Mouse (Mus musculus) heart, embryonic 11.5 days (tissue): ENCODE measurements around the gene Nap1l4. TPM values are rescaled to one million over a fixed set of nuclear protein-coding genes. Genes with fewer than 3 reads are reported as not detected.

Experiments
- ATAC-seq: fragments of 200-750 bp; cut with Nextera tagmentation; replicated peaks from 2 replicates; pipeline ENCODE4 v1.8.0; 2017; ENCODE audit warnings: moderate library complexity; ENCODE audit not compliant: insufficient number of reproducible peaks, low FRiP score, low TSS enrichment
- H3K27ac ChIP-seq: fragments of 300-500 bp; sonication (generic); 2 replicates; pipeline ENCODE4 v1.5.1; 2014; ENCODE audit warnings: mild to moderate bottlenecking, low read depth, low read length
- H3K27me3 ChIP-seq: fragments of 300-500 bp; sonication (generic); 2 replicates; pipeline ENCODE4 v1.6.1; 2014; ENCODE audit warnings: mild to moderate bottlenecking, low read length, mixed read lengths; ENCODE audit not compliant: control insufficient read depth, insufficient read depth
- H3K36me3 ChIP-seq: fragments of 300-500 bp; sonication (generic); 2 replicates; pipeline ENCODE4 v1.6.1; 2014; ENCODE audit warnings: mild to moderate bottlenecking, low read length, moderate library complexity, mixed read lengths; ENCODE audit not compliant: control insufficient read depth, insufficient read depth
- H3K4me1 ChIP-seq: fragments of 300-500 bp; sonication (generic); 2 replicates; pipeline ENCODE4 v1.6.1; 2014; ENCODE audit warnings: low read length; ENCODE audit not compliant: control insufficient read depth, insufficient read depth
- H3K4me2 ChIP-seq: fragments of 300-500 bp; sonication (generic); 2 replicates; pipeline ENCODE4 v1.6.1; 2014; ENCODE audit warnings: mild to moderate bottlenecking, moderate library complexity
- H3K4me3 ChIP-seq: fragments of 300-500 bp; sonication (generic); 2 replicates; pipeline ENCODE4 v1.5.1; 2014; ENCODE audit warnings: low read depth, low read length
- H3K9ac ChIP-seq: fragments of 300-500 bp; sonication (generic); 2 replicates; pipeline ENCODE4 v1.6.1; 2014; ENCODE audit warnings: mild to moderate bottlenecking, low read depth, low read length, moderate library complexity
- H3K9me3 ChIP-seq: fragments of 300-500 bp; sonication (generic); replicated peaks from 2 replicates; pipeline ENCODE4 v1.6.1; 2016; ENCODE audit warnings: low read length; ENCODE audit not compliant: control insufficient read depth
- WGBS: fragments of 180-500 bp; shearing (Covaris S2); extraction: QIAGEN DNeasy Blood & Tissue Kit; methylation state at CpG from one replicate; pipeline ENCODE4 v1.1.7; 2014; ENCODE audit not compliant: insufficient replicate concordance; 5-methylcytosine and 5-hydroxymethylcytosine counted together
- microRNA-seq: library from miRNA; unstranded; fragments of <30 nt; microRNA quantifications from one replicate; pipeline ENCODE4, GENCODE M21; 2016; ENCODE audit warnings: borderline number of aligned reads
- polyA plus RNA-seq: library from polyadenylated mRNA; unstranded; fragments of >200 nt; fragmentation: Nextera tagmentation; extraction: Ambion mirVana; gene quantifications from 2 replicates; pipeline ENCODE4 v1.2.1, GENCODE M21; 2014

Gene Nap1l4
- polyA plus RNA-seq, 1 experiment from 2014 or later: 121 TPM

DNA sequence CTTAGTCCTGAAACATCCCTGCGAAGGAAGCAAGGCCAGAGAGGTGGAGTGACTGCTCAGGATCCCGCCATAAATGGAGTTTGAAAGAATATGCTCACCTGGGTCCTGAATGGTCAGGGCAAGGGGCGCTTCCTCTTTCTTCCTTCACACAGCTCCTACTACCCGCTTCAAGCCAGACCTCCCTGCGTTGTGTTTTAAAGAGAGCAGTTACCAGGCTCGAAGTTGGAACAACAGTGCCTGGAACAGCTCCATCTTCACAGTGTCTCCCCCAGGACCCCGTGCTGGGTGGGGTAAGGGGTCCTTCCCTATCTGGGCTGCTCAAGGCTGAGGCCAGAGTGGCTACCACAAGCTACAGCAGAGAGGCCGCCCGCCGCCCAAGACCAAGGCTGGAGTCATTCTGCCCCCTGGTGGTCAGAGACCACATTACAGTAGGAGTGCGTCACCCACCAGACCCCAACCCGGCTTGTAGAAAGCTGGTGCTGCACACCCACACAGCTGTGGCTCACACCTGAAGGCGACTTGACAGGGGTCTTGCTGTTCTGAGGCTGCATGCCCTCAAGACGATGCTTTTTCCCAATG is 82.7 kb downstream of the Nap1l4 start:
- Histone ChIP-seq H3K9ac (peak overlapping the region; percentile 28; the same call in 1 of the 2 replicates), H3K36me3 (no peaks in the 10 kb centered on the region), H3K4me2 (peak overlapping the region; percentile 19; the same call in 1 of the 2 replicates), H3K27me3 (peaks cover 9% of the 10 kb centered on the region; the same call in 1 of the 2 replicates), H3K4me1 (peaks cover 26% of the 10 kb centered on the region), H3K4me3 (no peak overlapping the region), H3K27ac (no peak overlapping the region), H3K9me3 (no peaks in the 10 kb centered on the region)
- ATAC-seq: no peak
- WGBS: 30% methylated on average over 14 of the region's 14 CpGs

DNA sequence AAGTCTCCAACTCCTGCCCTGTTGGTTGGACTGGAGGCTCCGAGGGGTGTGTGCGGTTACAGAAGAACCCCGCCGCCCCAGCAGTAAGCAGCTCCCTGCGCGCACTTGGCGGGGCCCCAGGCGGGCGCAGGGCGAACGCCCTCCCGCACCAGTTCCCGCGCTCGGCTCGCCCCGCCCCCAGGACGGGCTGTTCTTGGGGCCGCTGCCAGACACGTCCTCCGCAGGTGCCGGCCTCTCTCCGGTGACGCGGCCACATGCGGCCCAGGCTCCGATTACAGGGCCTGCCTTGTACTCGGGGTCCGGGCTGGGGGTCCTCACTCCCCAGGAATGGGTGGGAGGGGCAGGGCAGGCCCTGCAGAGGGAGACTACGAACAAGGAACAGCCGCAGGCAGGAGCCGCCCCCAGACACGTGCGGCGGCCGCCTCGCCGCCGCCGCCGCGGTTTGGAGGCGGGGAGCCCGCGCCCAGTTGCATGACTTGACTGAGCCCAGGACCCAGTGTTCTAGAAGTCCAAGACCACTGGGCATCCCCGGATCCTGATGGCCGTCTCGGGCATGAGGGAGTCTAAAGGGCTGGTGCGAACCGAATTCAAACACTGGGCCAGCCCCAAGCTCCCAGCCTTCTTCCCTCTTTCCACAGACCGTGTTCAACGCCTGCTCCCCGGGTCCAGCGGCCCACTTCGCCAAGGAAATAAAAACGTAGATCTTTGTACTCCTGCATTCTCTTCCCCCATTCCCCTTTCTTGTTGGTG is 83.9 kb downstream of the Nap1l4 start:
- H3K4me3 ChIP-seq: peak overlapping the region; percentile 42
- H3K27ac ChIP-seq: peak overlapping the region; percentile 46; the same call in 1 of the 2 replicates
- no peaks in the 10 kb centered on the region for H3K36me3 ChIP-seq
- H3K27me3 ChIP-seq: peaks cover 9% of the 10 kb centered on the region
- WGBS: 14% methylated on average over 54 of the region's 56 CpGs
- ATAC-seq: no peak
- H3K4me2 ChIP-seq: peak overlapping the region; percentile 83
- H3K9ac ChIP-seq: peak overlapping the region; percentile 68
- peaks cover 26% of the 10 kb centered on the region for H3K4me1 ChIP-seq
- peaks cover 7% of the 10 kb centered on the region for H3K9me3 ChIP-seq

- peaks cover 7% of the 10 kb centered on the region for H3K9me3 ChIP-seq
- H3K27ac ChIP-seq: no peak overlapping the region
- H3K9ac ChIP-seq: no peak overlapping the region
- H3K4me2 ChIP-seq: peak overlapping the region; percentile 83
- no peaks in the 10 kb centered on the region for H3K36me3 ChIP-seq
- 24% methylated on average over 11 of the region's 11 CpGs for WGBS
- no peak for ATAC-seq
- H3K4me1 ChIP-seq: peaks cover 21% of the 10 kb centered on the region
- peaks cover 9% of the 10 kb centered on the region for H3K27me3 ChIP-seq
- H3K4me3 ChIP-seq: no peak overlapping the region
These were observed 85.0 kb downstream of the Nap1l4 start for GRCm38 (mm10) chr7:143463865-143464415.

Small RNAs within 50 kb of the gene (microRNA-seq; reads per million reads assigned to microRNA genes)
- 1.4 reads per million, percentile 18 among the genes with 10 or more reads in this experiment for gene Mir7064

Other genes starting within 250 kb of the Nap1l4 start
- 1,643 and 1,679 TPM in 2 replicates for gene Cdkn1c, start 88.1 kb downstream of the Nap1l4 start, polyA plus RNA-seq
- 0.52 and 0.87 TPM in 2 replicates for gene Slc22a18, start 75.4 kb downstream of the Nap1l4 start, polyA plus RNA-seq
- gene Phlda2, start 46.0 kb downstream of the Nap1l4 start, polyA plus RNA-seq: 1.3 and 2.6 TPM in 2 replicates
- 27.9 and 30.6 TPM in 2 replicates for gene Cars, start 51.0 kb upstream of the Nap1l4 start, polyA plus RNA-seq
- 0.16 and 0.84 TPM in 2 replicates for gene Tnfrsf26, start 79.6 kb upstream of the Nap1l4 start, polyA plus RNA-seq
- gene Tnfrsf22, start 100.6 kb upstream of the Nap1l4 start, polyA plus RNA-seq: 4.7 and 5.0 TPM in 2 replicates
- 1.1 and 2.6 TPM in 2 replicates for gene Tnfrsf23, start 136.8 kb upstream of the Nap1l4 start, polyA plus RNA-seq
- gene Osbpl5, start 207.9 kb upstream of the Nap1l4 start, polyA plus RNA-seq: 26.6 and 30.8 TPM in 2 replicates
- not detected in 2 replicates for gene Mrgprg, start 217.9 kb upstream of the Nap1l4 start, polyA plus RNA-seq
- 2.3 and 3.4 TPM in 2 replicates for gene Mrgpre, start 235.4 kb upstream of the Nap1l4 start, polyA plus RNA-seq